Mouse (Mus musculus) midbrain, embryonic 13.5 days (tissue): ENCODE measurements at regions not wholly inside any gene's neighbourhood (a gene's known extent, or its start where the extent isn't known, plus 50 kb on each side); places are given as distances from the start of the nearest gene placed in this dataset.

Source experiments
- ATAC-seq: fragments of 200-750 bp; cut with Nextera tagmentation; 2 replicates; pipeline ENCODE4 v1.8.0; 2017; ENCODE audit warnings: mild to moderate bottlenecking, moderate TSS enrichment, moderate library complexity
- H3K27ac ChIP-seq: fragments of 300-500 bp; sonication (generic); 2 replicates; pipeline ENCODE4 v1.5.1; 2015; ENCODE audit warnings: inconsistent platforms, mild to moderate bottlenecking, moderate library complexity
- H3K27me3 ChIP-seq: fragments of 300-500 bp; sonication (generic); 2 replicates; pipeline ENCODE4 v1.6.1; 2015; ENCODE audit warnings: mild to moderate bottlenecking, inconsistent platforms
- H3K36me3 ChIP-seq: fragments of 300-500 bp; sonication (generic); 2 replicates; pipeline ENCODE4 v1.6.1; 2015; ENCODE audit warnings: mild to moderate bottlenecking, inconsistent platforms
- H3K4me1 ChIP-seq: fragments of 300-500 bp; sonication (generic); replicated peaks from 2 replicates; pipeline ENCODE4 v1.6.1; 2015; ENCODE audit warnings: inconsistent platforms
- H3K4me2 ChIP-seq: fragments of 300-500 bp; sonication (generic); replicated peaks from 2 replicates; pipeline ENCODE4 v1.6.1; 2015; ENCODE audit warnings: moderate library complexity, mild to moderate bottlenecking, inconsistent platforms
- H3K4me3 ChIP-seq: fragments of 300-500 bp; sonication (generic); replicated peaks from 2 replicates; pipeline ENCODE4 v1.5.1; 2015; ENCODE audit warnings: mild to moderate bottlenecking, inconsistent platforms
- H3K9ac ChIP-seq: fragments of 300-500 bp; sonication (generic); replicated peaks from 2 replicates; pipeline ENCODE4 v1.6.1; 2015; ENCODE audit warnings: mild to moderate bottlenecking, inconsistent platforms
- H3K9me3 ChIP-seq: fragments of 300-500 bp; sonication (generic); 2 replicates; pipeline ENCODE4 v1.6.1; 2016; ENCODE audit warnings: mild to moderate bottlenecking, inconsistent platforms
- WGBS: fragments of 180-500 bp; shearing (Covaris S2); methylation state at CpG from one replicate; pipeline ENCODE4 v1.1.7; 2015; 5-methylcytosine and 5-hydroxymethylcytosine counted together

DNA sequence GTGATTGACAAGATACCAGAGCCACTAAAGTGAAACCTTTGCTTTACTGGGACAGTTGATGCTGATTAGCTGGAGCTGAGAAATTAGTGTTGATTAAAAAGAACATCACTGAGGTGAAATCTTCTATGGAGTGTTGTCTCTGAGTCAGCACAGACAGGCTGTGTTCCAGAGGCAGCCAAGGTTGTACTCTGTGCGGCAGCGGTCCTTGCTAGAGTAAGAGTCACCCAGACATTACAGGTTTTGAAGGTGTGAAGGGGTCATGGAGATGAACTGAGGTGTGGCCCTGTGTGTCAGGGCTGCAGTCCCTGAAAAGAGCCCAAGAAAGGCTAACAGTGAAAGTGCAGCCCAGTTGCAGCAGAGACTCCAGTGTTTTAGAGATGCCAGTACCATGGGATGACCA, 59.1 kb upstream of the Ywhaq start:
- no peaks in the 10 kb centered on the region for H3K4me1 ChIP-seq
- ATAC-seq, result no peak
- no peak overlapping the region for H3K4me2 ChIP-seq
- H3K27me3 ChIP-seq, result no peaks in the 10 kb centered on the region
- no peak overlapping the region for H3K9ac ChIP-seq
- H3K36me3 ChIP-seq, result no peaks in the 10 kb centered on the region
- H3K9me3 ChIP-seq, result no peaks in the 10 kb centered on the region
- H3K4me3 ChIP-seq, result no peak overlapping the region
- H3K27ac ChIP-seq, result no peak overlapping the region
- 94% methylated on average over 2 of the region's 2 CpGs for WGBS

DNA sequence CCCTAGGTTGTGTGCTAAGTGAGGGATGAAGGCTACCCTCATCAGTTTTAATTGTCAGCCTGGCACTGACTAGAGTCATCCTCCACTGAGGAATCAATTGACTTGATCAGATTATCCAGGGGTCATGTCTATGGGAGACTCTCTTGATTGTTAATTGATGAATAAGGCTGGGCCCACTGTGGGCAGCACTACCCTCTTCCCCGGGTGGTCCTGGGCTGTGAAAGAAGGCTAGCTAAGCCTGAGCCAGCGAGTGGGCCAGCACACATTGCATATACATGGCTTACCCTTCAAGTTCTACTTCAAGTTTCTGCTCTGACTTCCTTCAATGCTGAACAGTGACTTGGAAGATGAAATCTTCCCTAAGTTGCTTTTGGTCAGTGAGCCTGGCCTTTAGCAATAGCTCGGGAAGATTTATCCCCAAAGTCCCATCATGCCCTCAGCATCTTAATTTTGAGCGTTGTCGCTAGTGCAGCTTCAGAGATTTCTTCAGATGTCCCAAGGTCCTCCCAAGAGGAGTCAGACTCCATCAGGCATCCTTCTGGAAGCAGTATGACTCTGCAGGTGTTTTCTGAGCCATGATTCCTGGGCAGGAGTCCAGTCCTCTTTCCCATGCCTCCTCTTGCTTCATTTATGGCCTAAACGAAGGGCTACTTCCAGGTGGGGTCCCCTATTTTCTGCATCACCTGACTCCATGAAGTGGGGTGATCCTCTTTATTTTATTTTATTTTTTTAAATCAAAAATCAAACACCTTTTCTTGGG, 55.7 kb upstream of the Ywhaq start:
- Histone ChIP-seq H3K27me3 (no peaks in the 10 kb centered on the region), H3K36me3 (no peaks in the 10 kb centered on the region), H3K4me3 (no peak overlapping the region), H3K4me2 (no peak overlapping the region), H3K9me3 (no peaks in the 10 kb centered on the region), H3K9ac (no peak overlapping the region), H3K27ac (no peak overlapping the region), H3K4me1 (no peaks in the 10 kb centered on the region)
- ATAC-seq, result no peak
- WGBS, result 87% methylated on average over 6 of the region's 6 CpGs

DNA sequence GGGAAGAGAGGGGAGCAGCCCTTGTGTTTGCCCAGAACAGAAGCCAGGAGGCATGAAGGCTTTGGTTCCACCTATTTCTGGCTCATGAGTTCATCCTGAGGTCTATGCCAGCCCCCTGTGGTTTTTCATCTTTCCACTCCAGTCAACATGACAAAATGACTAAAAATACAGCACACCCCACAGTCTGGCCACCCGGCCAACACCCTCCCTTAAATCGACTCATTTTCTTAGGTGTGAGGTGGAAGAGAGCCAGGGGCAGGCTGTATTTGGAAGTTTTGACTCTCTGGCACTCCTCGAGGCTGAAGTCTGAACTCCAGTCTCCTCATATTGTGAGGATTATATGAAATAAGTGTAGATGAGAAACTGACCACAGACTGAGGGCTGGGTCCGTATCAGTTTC, 55.0 kb upstream of the Ywhaq start:
- no peak overlapping the region for H3K4me3 ChIP-seq
- no peaks in the 10 kb centered on the region for H3K27me3 ChIP-seq
- no peaks in the 10 kb centered on the region for H3K4me1 ChIP-seq
- no peaks in the 10 kb centered on the region for H3K9me3 ChIP-seq
- H3K9ac ChIP-seq, result no peak overlapping the region
- no peak for ATAC-seq
- H3K36me3 ChIP-seq, result no peaks in the 10 kb centered on the region
- 75% methylated on average over 4 of the region's 4 CpGs for WGBS
- H3K27ac ChIP-seq, result no peak overlapping the region
- no peak overlapping the region for H3K4me2 ChIP-seq

DNA sequence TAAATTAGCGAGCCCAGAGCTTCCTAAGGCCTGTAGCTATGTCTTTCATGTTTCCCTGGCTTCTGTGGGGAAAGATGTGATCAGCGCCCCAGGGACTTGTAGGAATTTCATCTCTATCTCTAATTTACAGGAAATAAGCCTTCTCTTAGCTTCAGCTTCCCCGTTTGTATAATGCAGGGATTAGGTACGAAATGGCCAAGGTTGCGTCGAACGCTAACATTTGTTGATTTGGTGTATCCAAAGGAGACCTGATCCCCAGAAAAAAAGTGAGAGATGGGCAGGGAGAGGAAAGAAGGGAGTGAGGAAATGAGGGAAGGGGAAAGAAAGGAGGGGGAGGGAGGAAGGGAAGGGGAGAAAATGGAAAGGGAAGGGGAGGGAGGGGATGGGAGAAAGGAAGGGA, 54.5 kb upstream of the Ywhaq start:
- Histone ChIP-seq H3K4me3 (no peak overlapping the region), H3K4me1 (no peaks in the 10 kb centered on the region), H3K9ac (no peak overlapping the region), H3K27me3 (no peaks in the 10 kb centered on the region), H3K4me2 (no peak overlapping the region), H3K9me3 (no peaks in the 10 kb centered on the region), H3K27ac (no peak overlapping the region), H3K36me3 (no peaks in the 10 kb centered on the region)
- 88% methylated on average over 7 of the region's 7 CpGs for WGBS
- ATAC-seq, result no peak

DNA sequence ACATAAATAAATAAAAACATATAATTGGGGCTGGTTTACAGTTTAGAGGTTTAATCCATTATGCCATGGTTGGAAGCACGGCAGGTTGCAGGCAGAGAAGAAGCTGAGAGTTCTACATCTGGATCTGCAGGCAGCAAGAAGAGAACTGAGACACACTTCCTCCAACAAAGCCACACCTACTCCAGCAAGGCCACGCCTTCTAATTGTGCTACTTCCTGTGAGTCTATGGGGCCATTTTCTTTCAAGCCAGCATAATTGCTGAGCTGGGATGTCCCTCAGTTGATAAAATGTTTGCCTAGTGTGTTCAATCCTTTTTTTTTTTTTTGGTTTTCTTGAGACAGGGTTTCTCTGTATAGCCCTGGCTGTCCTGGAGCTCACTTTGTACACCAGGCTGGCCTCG, 52.8 kb upstream of the Ywhaq start:
- H3K36me3 ChIP-seq, result no peaks in the 10 kb centered on the region
- H3K9ac ChIP-seq, result no peak overlapping the region
- no peaks in the 10 kb centered on the region for H3K4me1 ChIP-seq
- WGBS, result 93% methylated on average over 3 of the region's 3 CpGs
- H3K4me3 ChIP-seq, result no peak overlapping the region
- no peak overlapping the region for H3K4me2 ChIP-seq
- no peaks in the 10 kb centered on the region for H3K9me3 ChIP-seq
- no peaks in the 10 kb centered on the region for H3K27me3 ChIP-seq
- H3K27ac ChIP-seq, result no peak overlapping the region
- no peak for ATAC-seq
